Mouse (Mus musculus) gastrocnemius, postnatal 4 days (tissue): ENCODE measurements around the gene Ankrd22. TPM values are rescaled to one million over a fixed set of nuclear protein-coding genes. Genes with fewer than 3 reads are reported as not detected.

Source experiments
- DNase-seq, 2 experiments: peaks; one replicate each; pipeline ENCODE4 v3.0.0; 2021 to 2022; ENCODE audit warnings: low spot score in 2 of 2, mixed read lengths in 2 of 2
- total RNA-seq, 2 experiments: library from RNA; stranded (reverse); gene quantifications; 2 replicates each; pipeline ENCODE4 v1.2.3; 2021

Gene Ankrd22
- total RNA-seq, 2 experiments from 2014 or later = not detected

- no peak for DNase-seq
These were observed 70.5 kb downstream of the Ankrd22 start for GRCm38 (mm10) chr19:34095381-34095780.

GRCm38 (mm10) chr19:34089011-34089680 is 76.7 kb downstream of the Ankrd22 start:
- DNase-seq = no peak

- no peak for DNase-seq
These were observed 87.7 kb downstream of the Ankrd22 start for GRCm38 (mm10) chr19:34078130-34078529.

- DNase-seq = no peak
These were observed 91.6 kb downstream of the Ankrd22 start for GRCm38 (mm10) chr19:34074239-34074638.

Other genes starting within 250 kb of the Ankrd22 start
- not detected for gene Lipf, start 204.9 kb downstream of the Ankrd22 start, total RNA-seq
- gene Lipk, start 157.8 kb downstream of the Ankrd22 start, total RNA-seq = not detected
- gene Lipn, start 98.7 kb downstream of the Ankrd22 start, total RNA-seq = not detected
- gene Lipm, start 65.1 kb downstream of the Ankrd22 start, total RNA-seq = not detected
- gene Stambpl1, start 26.2 kb upstream of the Ankrd22 start, total RNA-seq = 1 to 10 TPM; 3.9 to 4.4 TPM
- 100 to 1,000 TPM; 375 to 430 TPM for gene Acta2, start 89.5 kb upstream of the Ankrd22 start, total RNA-seq
- 1 to 10 TPM; 2.3 to 3.8 TPM for gene Fas, start 124.6 kb upstream of the Ankrd22 start, total RNA-seq